Mouse (Mus musculus): ENCODE data around the gene Foxn3.

The Foxn3 gene

DNA sequence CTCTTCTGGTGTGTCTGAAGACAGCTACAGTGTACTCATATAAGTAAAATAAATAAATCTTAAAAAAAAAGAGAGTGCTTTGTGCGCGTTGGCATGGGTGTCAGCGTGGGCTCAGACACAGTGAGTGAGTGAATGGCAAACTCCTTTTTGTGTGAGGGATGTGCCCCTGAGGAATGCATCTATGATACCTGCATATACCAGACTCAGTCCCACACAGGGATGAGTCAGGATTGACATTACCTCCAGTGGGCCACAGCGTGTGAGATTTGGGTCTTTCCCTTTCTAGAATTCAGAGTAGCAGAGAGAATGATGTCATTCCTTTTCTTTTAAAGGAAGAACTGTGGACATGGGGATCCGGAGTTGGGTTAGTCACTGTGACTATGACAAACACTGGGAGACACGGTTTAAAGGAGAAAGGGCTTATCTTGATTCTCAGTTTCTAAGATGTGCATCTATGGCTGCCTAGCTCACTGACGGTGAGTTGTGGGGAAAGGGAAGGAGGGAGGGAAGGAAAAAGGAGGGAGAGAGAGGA is 380.1 kb downstream of the Foxn3 start:
- no peak for DNase-seq (ENCODE audit: low read depth, low spot score)

- DNase-seq (ENCODE audit: low read depth, low spot score), result no peak
Measured at GRCm38 (mm10) chr12:99182338-99182737, 381.0 kb downstream of the Foxn3 start.

DNA sequence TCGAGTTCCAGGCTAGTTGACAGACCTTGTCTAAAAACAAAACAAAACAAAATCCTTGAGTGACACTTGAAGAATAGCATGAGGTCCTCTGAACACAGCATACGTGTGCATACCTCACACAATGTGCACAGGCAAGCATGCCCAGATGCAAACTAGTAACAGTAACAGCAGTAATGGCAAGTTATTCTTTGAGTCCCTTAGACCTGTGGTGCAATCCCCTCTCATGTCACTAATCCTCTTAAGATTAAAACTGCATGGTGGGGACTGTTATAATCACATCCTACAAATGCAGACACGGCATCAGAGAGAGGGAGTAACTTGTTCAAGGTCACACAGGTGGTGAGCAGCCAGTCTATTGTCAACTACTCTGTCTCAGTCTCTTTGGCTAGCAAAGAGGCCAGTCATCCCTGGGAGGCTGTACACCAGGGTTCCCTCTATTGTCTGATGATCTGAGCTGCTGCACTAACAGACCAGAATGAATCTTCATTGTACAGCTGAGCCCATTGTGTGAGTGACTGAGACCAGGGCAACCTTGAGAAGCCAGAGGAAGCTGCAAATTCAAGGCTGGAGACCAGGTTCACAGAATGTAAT is 383.1 kb downstream of the Foxn3 start:
- DNase-seq (ENCODE audit: low read depth, low spot score), result no peak

DNA sequence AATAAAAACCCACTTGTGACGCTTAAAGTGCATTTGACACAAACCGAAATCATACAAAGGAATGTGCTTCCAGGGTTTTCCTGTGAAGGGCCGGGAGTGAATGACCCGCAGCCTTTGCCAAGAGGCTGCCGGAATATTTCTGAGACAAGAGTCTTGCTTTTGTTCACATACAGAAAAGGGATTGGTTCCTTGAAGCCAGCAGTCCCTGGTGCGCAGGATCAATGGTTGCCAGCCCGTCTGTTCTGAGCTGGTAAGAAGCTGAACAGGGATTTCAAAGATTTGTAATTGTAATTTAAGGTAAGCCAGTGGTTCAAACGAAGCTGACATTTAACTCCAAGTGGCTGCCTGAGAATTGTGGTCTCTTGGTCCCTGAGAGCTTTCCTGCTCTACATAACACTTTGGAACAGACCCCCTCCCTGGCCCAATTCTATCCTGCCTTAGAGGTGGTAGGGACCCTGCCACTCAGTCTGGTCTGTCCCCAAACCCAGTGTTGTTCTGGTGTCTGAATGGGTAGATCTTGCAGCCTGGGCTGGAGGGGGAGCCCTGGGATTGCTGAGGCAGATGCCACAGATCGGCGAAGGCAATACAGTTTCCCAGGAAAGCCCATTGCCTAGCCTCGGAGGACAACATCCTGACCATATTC is 388.3 kb downstream of the Foxn3 start:
- DNase-seq (ENCODE audit: low read depth, low spot score), result no peak

GRCm38 (mm10) chr12:99172170-99172569 is 391.2 kb downstream of the Foxn3 start:
- DNase-seq (ENCODE audit: low read depth, low spot score), result no peak

DNA sequence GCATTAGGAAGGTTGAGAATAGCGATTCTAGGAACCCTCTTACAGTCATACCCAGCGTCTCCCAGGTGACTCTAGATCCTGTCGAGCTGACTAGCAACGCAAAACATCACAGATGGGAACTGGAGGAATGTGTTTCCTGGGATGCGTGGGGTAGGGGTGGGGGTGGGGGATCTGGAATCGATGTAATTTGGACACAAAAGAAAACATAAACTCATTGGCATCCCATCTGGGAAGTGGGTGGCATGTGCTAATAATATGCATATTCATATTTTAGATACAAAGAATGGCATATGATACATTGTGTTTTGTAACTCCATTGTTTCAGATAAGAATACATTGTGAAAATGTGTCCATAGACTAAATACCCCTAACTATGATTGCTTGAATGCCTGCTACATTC is 393.5 kb downstream of the Foxn3 start:
- DNase-seq (ENCODE audit: low read depth, low spot score), result no peak

DNA sequence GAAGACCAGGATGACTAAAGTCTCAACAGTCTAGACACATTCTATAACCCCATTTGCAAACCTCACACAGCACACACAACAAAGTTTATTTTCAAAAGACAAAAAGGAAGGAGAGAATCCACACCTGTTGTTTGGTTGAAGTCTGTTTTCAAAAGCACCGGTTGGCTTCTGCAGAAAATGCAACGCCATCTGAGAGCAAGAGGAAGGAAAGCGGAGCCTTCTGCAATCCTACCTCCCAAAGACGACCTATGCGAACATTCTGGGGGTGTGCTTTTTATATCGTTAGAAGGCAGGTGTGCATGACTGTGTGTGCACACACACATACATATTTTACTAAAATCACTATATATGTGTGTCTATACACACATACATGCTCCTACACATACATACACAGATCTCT is 397.3 kb downstream of the Foxn3 start:
- DNase-seq (ENCODE audit: low read depth, low spot score), result no peak

GRCm38 (mm10) chr12:99163342-99163682 is 400.1 kb downstream of the Foxn3 start:
- DNase-seq (ENCODE audit: low read depth, low spot score), result no peak

DNA sequence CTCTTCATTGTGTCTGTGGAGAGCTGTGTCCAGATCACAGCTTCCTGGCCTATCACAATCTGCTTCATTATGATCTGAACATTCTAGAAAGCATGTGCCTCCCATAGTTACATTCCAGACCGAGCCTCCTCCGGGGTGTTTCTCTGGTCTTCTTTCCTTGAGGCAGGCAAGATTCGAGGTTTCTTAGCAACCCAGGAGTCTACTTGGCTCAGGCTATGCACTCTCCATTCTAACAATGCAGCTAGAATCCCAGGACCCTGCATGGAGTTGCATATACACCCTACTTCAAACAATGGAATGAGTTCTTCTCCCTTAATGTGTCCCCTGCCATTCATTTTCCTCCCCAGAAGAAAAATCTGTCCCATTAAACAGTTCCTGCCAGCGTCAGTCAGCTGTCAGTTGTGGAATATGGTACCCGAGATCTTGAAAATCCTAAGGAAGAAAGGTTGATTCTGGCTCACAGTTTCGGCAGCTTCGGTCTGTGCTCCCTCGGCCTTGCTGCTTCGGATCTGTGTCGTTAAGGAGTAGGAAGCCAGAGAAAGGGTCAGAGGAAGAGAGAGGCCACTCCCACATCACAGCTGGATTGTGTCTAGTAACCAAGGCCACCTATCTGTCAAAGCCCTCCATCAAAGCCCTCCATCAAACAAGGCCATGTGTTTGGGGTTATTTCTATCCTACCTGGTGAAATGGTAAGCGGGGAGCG is 400.6 kb downstream of the Foxn3 start:
- no peak for DNase-seq (ENCODE audit: low read depth, low spot score)

- no peak for DNase-seq (ENCODE audit: low read depth, low spot score)
Measured at GRCm38 (mm10) chr12:99162188-99162587, 401.2 kb downstream of the Foxn3 start.

DNA sequence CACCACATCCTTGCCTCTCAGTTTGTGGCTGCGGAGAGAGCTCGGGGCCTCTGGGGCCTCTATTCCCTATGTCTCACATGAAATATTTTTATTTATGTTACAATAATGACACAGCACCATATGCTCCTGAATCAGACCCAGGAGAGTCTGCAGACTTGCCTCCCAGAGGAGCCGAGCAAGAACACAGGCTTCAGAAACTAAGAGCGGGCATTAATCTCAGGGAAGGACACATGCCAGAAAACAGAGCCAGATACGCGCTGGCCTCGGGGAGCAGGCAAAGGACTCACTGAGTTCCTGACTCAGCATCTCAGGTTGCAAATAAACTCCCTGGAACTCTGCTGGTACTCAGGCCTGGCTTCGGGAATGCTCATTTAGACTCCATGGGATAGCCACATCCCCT is 403.3 kb downstream of the Foxn3 start:
- no peak for DNase-seq (ENCODE audit: low read depth, low spot score)

DNA sequence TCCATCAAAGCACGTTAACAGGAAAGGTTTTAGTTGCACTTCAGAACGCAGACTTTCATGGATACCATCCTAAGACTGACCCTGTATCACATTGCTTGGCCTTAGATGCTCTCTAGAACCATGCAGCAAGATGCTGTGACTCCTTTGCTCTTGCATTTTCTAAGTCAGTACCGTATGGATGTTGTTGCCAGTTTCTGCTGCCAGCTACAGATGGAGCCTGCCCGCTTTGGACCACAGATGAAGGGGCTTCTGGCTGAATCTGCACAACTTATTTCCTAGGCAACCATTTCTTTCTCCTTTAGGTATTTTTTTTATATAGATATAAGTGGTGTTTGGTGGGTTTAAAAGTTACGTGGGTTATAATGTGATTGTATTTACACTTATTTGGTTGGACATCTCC is 407.5 kb downstream of the Foxn3 start:
- DNase-seq (ENCODE audit: low read depth, low spot score), result no peak

GRCm38 (mm10) chr12:99154230-99154629 is 409.2 kb downstream of the Foxn3 start:
- DNase-seq (ENCODE audit: low read depth, low spot score), result no peak

GRCm38 (mm10) chr12:99153664-99154063 is 409.7 kb downstream of the Foxn3 start:
- DNase-seq (ENCODE audit: low read depth, low spot score), result no peak

DNA sequence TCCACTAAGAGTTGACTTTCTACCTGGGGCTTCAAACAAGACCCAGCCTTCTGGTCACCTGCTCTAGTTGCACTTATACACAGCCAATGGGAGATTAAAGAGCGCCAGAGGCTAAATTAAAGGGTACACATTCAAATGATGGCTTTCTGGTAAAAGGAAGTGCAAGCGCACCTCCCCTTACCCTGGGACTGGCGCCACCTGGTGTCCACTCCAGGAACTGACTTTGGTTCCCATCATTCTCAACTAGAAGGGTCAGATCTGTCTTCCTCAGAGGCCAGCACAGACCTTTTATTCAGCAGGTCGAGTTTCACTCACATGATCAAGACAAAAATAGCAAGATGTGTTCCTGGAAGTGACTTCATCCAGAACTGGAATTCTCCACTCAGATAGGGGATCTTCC is 413.3 kb downstream of the Foxn3 start:
- DNase-seq (ENCODE audit: low read depth, low spot score), result no peak

GRCm38 (mm10) chr12:99149193-99149592 is 414.2 kb downstream of the Foxn3 start:
- DNase-seq (ENCODE audit: low read depth, low spot score), result no peak

All from brain, embryonic 18.5 days (tissue).